Mouse (Mus musculus): ENCODE measurements around the gene Ets2. TPM values are rescaled to one million over a fixed set of nuclear protein-coding genes. Genes with fewer than 3 reads are reported as not detected.

Gene Ets2
- polyA plus RNA-seq, 1 experiment from 2014 or later = 13.5 TPM

GRCm38 (mm10) chr16:95702562-95703545 is 979 bp downstream of the Ets2 start:
- Histone ChIP-seq H3K4me3 (ENCODE audit: low read depth, low read length) (peak overlapping the region; percentile 65), H3K36me3 (replicated peaks; ENCODE audit: insufficient read depth, low read length) (peaks cover 11% of the 10 kb centered on the region), H3K9me3 (ENCODE audit: low read length) (no peaks in the 10 kb centered on the region), H3K27ac (ENCODE audit: low read depth) (peak overlapping the region; percentile 94), H3K4me2 (ENCODE audit: low read depth, low read length) (peak overlapping the region; percentile 91), H3K4me1 (ENCODE audit: insufficient read depth) (peaks cover 33% of the 10 kb centered on the region), H3K9ac (replicated peaks) (peak overlapping the region; percentile 95), H3K27me3 (ENCODE audit: insufficient read depth, low read length) (no peaks in the 10 kb centered on the region)
- no peak for TF ChIP-seq EP300 (IDR thresholded peaks at IDR 0.05; ENCODE audit: low read depth)
- no peak for TF ChIP-seq CTCF (IDR thresholded peaks at IDR 0.05; ENCODE audit: low read depth)
- ATAC-seq = peak; percentile 72
- DNase-seq = no peak
- WGBS (ENCODE audit: insufficient replicate concordance) = under 1% methylated on average over 62 of the region's 62 CpGs

GRCm38 (mm10) chr16:95703958-95704357 is 2.1 kb downstream of the Ets2 start:
- Histone ChIP-seq H3K36me3 (replicated peaks; ENCODE audit: insufficient read depth, low read length) (peaks cover 11% of the 10 kb centered on the region), H3K9ac (replicated peaks) (peak overlapping the region; percentile 33; the same call in 1 of the 2 replicates), H3K9me3 (ENCODE audit: low read length) (no peaks in the 10 kb centered on the region), H3K4me2 (ENCODE audit: low read depth, low read length) (peak overlapping the region; percentile 91), H3K4me1 (ENCODE audit: insufficient read depth) (peaks cover 36% of the 10 kb centered on the region), H3K27me3 (ENCODE audit: insufficient read depth, low read length) (no peaks in the 10 kb centered on the region), H3K4me3 (ENCODE audit: low read depth, low read length) (peak overlapping the region; percentile 65), H3K27ac (ENCODE audit: low read depth) (no peak overlapping the region)
- ATAC-seq = no peak
- no peak for DNase-seq
- WGBS (ENCODE audit: insufficient replicate concordance) = 39% methylated on average over 8 of the region's 8 CpGs
- TF ChIP-seq CTCF (IDR thresholded peaks at IDR 0.05; ENCODE audit: low read depth) (no peak), EP300 (IDR thresholded peaks at IDR 0.05; ENCODE audit: low read depth) (no peak)

GRCm38 (mm10) chr16:95704662-95705330 is 2.9 kb downstream of the Ets2 start:
- WGBS (ENCODE audit: insufficient replicate concordance) = 62% methylated on average over 10 of the region's 10 CpGs
- TF ChIP-seq EP300 (IDR thresholded peaks at IDR 0.05; ENCODE audit: low read depth) (no peak), CTCF (IDR thresholded peaks at IDR 0.05; ENCODE audit: low read depth) (no peak)
- Histone ChIP-seq H3K36me3 (replicated peaks; ENCODE audit: insufficient read depth, low read length) (peaks cover 17% of the 10 kb centered on the region), H3K9ac (replicated peaks) (peak overlapping the region; percentile 33; the same call in 1 of the 2 replicates), H3K27ac (ENCODE audit: low read depth) (peak overlapping the region; percentile 30; the same call in 1 of the 2 replicates), H3K4me2 (ENCODE audit: low read depth, low read length) (peak overlapping the region; percentile 91), H3K9me3 (ENCODE audit: low read length) (no peaks in the 10 kb centered on the region), H3K4me1 (ENCODE audit: insufficient read depth) (peaks cover 31% of the 10 kb centered on the region), H3K27me3 (ENCODE audit: insufficient read depth, low read length) (no peaks in the 10 kb centered on the region), H3K4me3 (ENCODE audit: low read depth, low read length) (peak overlapping the region; percentile 65)
- DNase-seq (no peak), ATAC-seq (no peak)

GRCm38 (mm10) chr16:95705771-95706170 is 3.9 kb downstream of the Ets2 start:
- H3K9me3 ChIP-seq (ENCODE audit: low read length) = no peaks in the 10 kb centered on the region
- no peak for ATAC-seq
- peak overlapping the region; percentile 91 for H3K4me2 ChIP-seq (ENCODE audit: low read depth, low read length)
- H3K9ac ChIP-seq (replicated peaks) = no peak overlapping the region
- TF ChIP-seq CTCF (IDR thresholded peaks at IDR 0.05; ENCODE audit: low read depth) = no peak
- TF ChIP-seq EP300 (IDR thresholded peaks at IDR 0.05; ENCODE audit: low read depth) = no peak
- no peaks in the 10 kb centered on the region for H3K27me3 ChIP-seq (ENCODE audit: insufficient read depth, low read length)
- DNase-seq = no peak
- WGBS (ENCODE audit: insufficient replicate concordance) = 77% methylated on average over 6 of the region's 6 CpGs
- H3K4me1 ChIP-seq (ENCODE audit: insufficient read depth) = peaks cover 31% of the 10 kb centered on the region
- no peak overlapping the region for H3K4me3 ChIP-seq (ENCODE audit: low read depth, low read length)
- no peak overlapping the region for H3K27ac ChIP-seq (ENCODE audit: low read depth)
- peaks cover 27% of the 10 kb centered on the region for H3K36me3 ChIP-seq (replicated peaks; ENCODE audit: insufficient read depth, low read length)

- H3K4me3 ChIP-seq (ENCODE audit: low read depth, low read length) = 0 out of 2 replicates have a peak overlapping the region, but pooled peaks have one; percentile 19
- peaks cover 24% of the 10 kb centered on the region for H3K4me1 ChIP-seq (ENCODE audit: insufficient read depth)
- WGBS (ENCODE audit: insufficient replicate concordance) = 45% methylated on average over 21 of the region's 21 CpGs
- no peaks in the 10 kb centered on the region for H3K9me3 ChIP-seq (ENCODE audit: low read length)
- DNase-seq (peak; percentile 60), ATAC-seq (peak; percentile 96)
- H3K36me3 ChIP-seq (replicated peaks; ENCODE audit: insufficient read depth, low read length) = peaks cover 42% of the 10 kb centered on the region
- 0 out of 2 replicates have a peak overlapping the region, but pooled peaks have one; percentile 21 for H3K9ac ChIP-seq (replicated peaks)
- TF ChIP-seq CTCF (IDR thresholded peaks at IDR 0.05; ENCODE audit: low read depth) (no peak), EP300 (IDR thresholded peaks at IDR 0.05; ENCODE audit: low read depth) (peak; percentile 42; the same call in 1 of the 2 replicates)
- no peaks in the 10 kb centered on the region for H3K27me3 ChIP-seq (ENCODE audit: insufficient read depth, low read length)
- peak overlapping the region; percentile 86 for H3K27ac ChIP-seq (ENCODE audit: low read depth)
- H3K4me2 ChIP-seq (ENCODE audit: low read depth, low read length) = peak overlapping the region; percentile 53
Observed at GRCm38 (mm10) chr16:95708211-95709004, 6.5 kb downstream of the Ets2 start.
